Comparison of ENCODE assay signal across 8 mouse cellular contexts in genomic region chr1:181039652-181040051, GRCm38 (mm10). TPM values are rescaled to one million over a fixed set of nuclear protein-coding genes. Genes with fewer than 3 reads are reported as not detected.
DNase-seq lines count a peak whose midpoint lies in the region; ATAC-seq and TF ChIP-seq lines count a peak whose summit lies in the region.

No protein-coding gene starts in this region.

- ATAC-seq in G1E (ENCODE audit: extremely low read depth, insufficient number of reproducible peaks, low FRiP score, poor library complexity, severe bottlenecking): no peak
- peak; percentile 42 to 45; a peak in 1 of 4 replicates for ATAC-seq in hematopoietic stem cell, adult 5-6 weeks (replicated peaks in 1 of 2; ENCODE audit: insufficient read depth in 1 of 2, low FRiP score in 2 of 2, low TSS enrichment in 1 of 2, low read depth in 1 of 2, poor library complexity in 2 of 2, severe bottlenecking in 2 of 2)
- no peak for ATAC-seq in midbrain, embryonic 14.5 days (ENCODE audit: low FRiP score, low TSS enrichment)

- H3K4me1 ChIP-seq in G1E (ENCODE audit: insufficient read depth, low read depth, low read length): no peaks in the 10 kb centered on the region
- H3K4me1 ChIP-seq in midbrain, embryonic 14.5 days (ENCODE audit: control insufficient read depth, insufficient read depth, low read length): no peaks in the 10 kb centered on the region

- peaks cover 18% of the 10 kb centered on the region for H3K27me3 ChIP-seq in G1E (ENCODE audit: insufficient read depth, low read length)
- H3K27me3 ChIP-seq in midbrain, embryonic 14.5 days (ENCODE audit: control insufficient read depth, insufficient read depth, low read length): no peaks in the 10 kb centered on the region

- TF ChIP-seq CTCF in G1E (IDR thresholded peaks at IDR 0.05; ENCODE audit: low read depth, low read length): peak; percentile 40; the same call in 1 of the 2 replicates

- H3K27ac ChIP-seq in midbrain, embryonic 14.5 days (replicated peaks; ENCODE audit: low read depth, low read length): no peak overlapping the region

- H3K4me3 ChIP-seq in G1E (ENCODE audit: low read depth, low read length): no peak overlapping the region
- H3K4me3 ChIP-seq in midbrain, embryonic 14.5 days (replicated peaks; ENCODE audit: low read depth, low read length): no peak overlapping the region

- H3K9ac ChIP-seq in midbrain, embryonic 14.5 days (replicated peaks; ENCODE audit: low read length): no peak overlapping the region

- no peak overlapping the region for H3K4me2 ChIP-seq in midbrain, embryonic 14.5 days (ENCODE audit: low read length)

- peak; percentile 19 for DNase-seq in layer of hippocampus, adult 11-12 months (ENCODE audit: low spot score)
- no peak for DNase-seq in layer of hippocampus, postnatal 36 days
- DNase-seq in G1E (ENCODE audit: low spot score): no peak
- DNase-seq in cerebellum, adult 9-10 months: peak; percentile 55
- peak; percentile 80 for DNase-seq in midbrain, embryonic 14.5 days
- no peak for DNase-seq in layer of hippocampus, postnatal 10 days (ENCODE audit: low spot score in 2 of 2)
- DNase-seq in urinary bladder, adult 18-20 months (ENCODE audit: low spot score in 2 of 2): no peak

- no peaks in the 10 kb centered on the region for H3K9me3 ChIP-seq in G1E (replicated peaks)
- H3K9me3 ChIP-seq in midbrain, embryonic 14.5 days (ENCODE audit: control insufficient read depth, low read length): no peaks in the 10 kb centered on the region

- 12% methylated on average over 4 of the region's 4 CpGs for WGBS in midbrain, embryonic 14.5 days

- no peaks in the 10 kb centered on the region for H3K36me3 ChIP-seq in G1E (replicated peaks)
- H3K36me3 ChIP-seq in midbrain, embryonic 14.5 days (ENCODE audit: control insufficient read depth, insufficient read depth, low read length): no peaks in the 10 kb centered on the region

RNA-seq across cellular contexts. Expression of gene 9130409I23Rik, which starts 11.4 kb away (rescaled TPM):
- total RNA-seq in layer of hippocampus, postnatal 36 days (2021): not detected
- total RNA-seq in G1E (2014; fragmentation: Nextera tagmentation) (not detected in 2 replicates), G1E (2017) (0.05 TPM in 1 of 2 replicates, not detected in the other)
- not detected in 2 replicates for polyA plus RNA-seq in G1E (2012)
- not detected in 2 replicates for total RNA-seq in hematopoietic stem cell, adult 5-6 weeks (2017)
- not detected in 2 replicates for polyA plus RNA-seq in midbrain, embryonic 14.5 days (2014; fragmentation: Nextera tagmentation; extraction: Ambion mirVana)
- total RNA-seq in layer of hippocampus, postnatal 10 days (2021): not detected

RNA-seq across cellular contexts. Expression of gene Ephx1, which starts 18.9 kb away (rescaled TPM):
- 10 to 100 TPM; 27.1 to 30.8 TPM for total RNA-seq in layer of hippocampus, postnatal 36 days (2021)
- total RNA-seq in G1E (2014; fragmentation: Nextera tagmentation) (not detected in 2 replicates), G1E (2017) (not detected in 2 replicates)
- not detected in 2 replicates for polyA plus RNA-seq in G1E (2012)
- 3.9 TPM in 2 replicates for total RNA-seq in hematopoietic stem cell, adult 5-6 weeks (2017)
- polyA plus RNA-seq in midbrain, embryonic 14.5 days (2014; fragmentation: Nextera tagmentation; extraction: Ambion mirVana): 2.7 and 3.2 TPM in 2 replicates
- 10 to 100 TPM; 14.0 to 16.2 TPM for total RNA-seq in layer of hippocampus, postnatal 10 days (2021)

Comparison
In these comparisons a context has a peak if more than half of its experiments do, and no peak if none do; other contexts are left out.
1. DNase-seq: peak in layer of hippocampus, adult 11-12 months (single experiment), cerebellum, adult 9-10 months (single experiment) and midbrain, embryonic 14.5 days (single experiment); none in layer of hippocampus, postnatal 36 days (0 of 2), G1E (single experiment), layer of hippocampus, postnatal 10 days (0 of 2) and urinary bladder, adult 18-20 months (0 of 2).
2. ATAC-seq: peak in hematopoietic stem cell, adult 5-6 weeks (2 of 2); none in G1E (single experiment) and midbrain, embryonic 14.5 days (single experiment).